Mouse (Mus musculus) C2C12 (cell line): ENCODE measurements around the gene 1700003E16Rik. TPM values are rescaled to one million over a fixed set of nuclear protein-coding genes. Genes with fewer than 3 reads are reported as not detected.

Experiments used
- H3K27me3 ChIP-seq: one replicate; pipeline ENCODE4 v1.6.1; 2011; ENCODE audit not compliant: control insufficient read depth, insufficient read depth, insufficient read length
- H3K36me3 ChIP-seq: one replicate; pipeline ENCODE4 v1.6.1; 2011; ENCODE audit not compliant: control insufficient read depth, insufficient read depth
- H3K4me3 ChIP-seq: one replicate; pipeline ENCODE4 v1.5.1; 2011; ENCODE audit warnings: mild to moderate bottlenecking, control low read depth; ENCODE audit not compliant: poor library complexity, insufficient read depth, severe bottlenecking
- H3K79me2 ChIP-seq: one replicate; pipeline ENCODE4 v1.6.1; 2011; ENCODE audit not compliant: control insufficient read depth, insufficient read depth
- H3K79me3 ChIP-seq: one replicate; pipeline ENCODE4 v1.6.1; 2011; ENCODE audit warnings: low read depth, control low read depth
- H3ac ChIP-seq: one replicate; pipeline ENCODE3; 2011; ENCODE audit warnings: low read depth; ENCODE audit not compliant: control insufficient read depth, insufficient read length
- CEBPB ChIP-seq: IDR thresholded peaks from one replicate; pipeline ENCODE4 v1.6.1; 2011; ENCODE audit warnings: low read depth, mild to moderate bottlenecking, control low read depth, moderate library complexity
- CTCF ChIP-seq: IDR thresholded peaks from one replicate; pipeline ENCODE4 v1.5.1; 2011; ENCODE audit not compliant: control insufficient read depth, insufficient read depth, insufficient read length
- FOSL1 ChIP-seq: IDR thresholded peaks from one replicate; pipeline ENCODE4 v1.8.0; 2011; ENCODE audit warnings: mild to moderate bottlenecking, low read length; ENCODE audit not compliant: poor library complexity, insufficient read depth, severe bottlenecking
- MAX ChIP-seq: IDR thresholded peaks from one replicate; pipeline ENCODE4 v1.6.1; 2011; ENCODE audit warnings: mild to moderate bottlenecking, control low read depth
- MYOD1 ChIP-seq: IDR thresholded peaks from one replicate; pipeline ENCODE4 v1.6.1; 2011; ENCODE audit warnings: low read depth; ENCODE audit not compliant: control insufficient read depth, insufficient read length
- MYOG ChIP-seq: IDR thresholded peaks from one replicate; pipeline ENCODE4 v1.6.1; 2011; ENCODE audit not compliant: control insufficient read depth, insufficient read length; ENCODE audit errors: extremely low read depth
- USF1 ChIP-seq: IDR thresholded peaks from one replicate; pipeline ENCODE4 v1.6.1; 2011; ENCODE audit warnings: low read depth, mild to moderate bottlenecking, control low read depth, moderate library complexity
- long read RNA-seq, 2 experiments: library from polyadenylated mRNA; unstranded; transcript quantifications; one replicate each; pipeline ENCODE4 v2.0.0; 2019 to 2020
- polyA plus RNA-seq: library from polyadenylated mRNA; unstranded; fragments of >200 nt; fragmentation: generic; extraction: Trizol; gene quantifications from one replicate; pipeline ENCODE4 v1.2.1, GENCODE M21; 2012; ENCODE audit warnings: missing spikeins

1700003E16Rik gene
- polyA plus RNA-seq, result 1.1 TPM
- long read RNA-seq, experiment 1, partial matches to known transcripts, result 1 of 4 reads
- long read RNA-seq, experiment 1, other reads (novel, unspliced or antisense), result 1 of 4 reads
- long read RNA-seq, experiment 2, result 0 reads

DNA sequence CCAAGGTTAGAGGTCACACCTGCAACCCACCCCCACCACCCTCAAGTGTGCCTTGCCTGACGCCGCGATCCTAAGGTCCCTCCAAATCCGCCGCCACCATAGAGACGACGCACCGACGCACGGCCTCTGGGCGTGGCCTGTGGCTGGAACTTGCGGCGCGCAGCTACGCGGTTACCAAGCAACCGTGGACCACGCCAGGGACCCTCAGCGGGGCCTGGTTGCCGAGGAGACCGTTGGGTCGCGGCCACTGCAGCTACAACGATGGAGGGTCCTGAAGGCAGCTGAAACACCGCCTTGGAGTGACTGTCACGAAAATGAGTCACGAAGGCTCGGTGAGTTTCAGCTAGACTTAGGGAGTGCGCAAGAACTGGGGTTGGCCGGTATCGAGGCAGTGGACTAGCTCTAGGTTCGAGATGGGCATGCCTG is at the start of gene 1700003E16Rik, which contains the start of gene Wdr54:
TSS of gene 1700003E16Rik (plus strand) at position 146 of the 426 bp plus-strand sequence.
TSS of gene Wdr54 (minus strand) at position 139 of the 426 bp plus-strand sequence.
- H3K79me2 ChIP-seq, result no peaks in the 10 kb centered on the region
- TF ChIP-seq MAX (peak; percentile 48), MYOD1 (no peak), MYOG (no peak), FOSL1 (no peak)

DNA sequence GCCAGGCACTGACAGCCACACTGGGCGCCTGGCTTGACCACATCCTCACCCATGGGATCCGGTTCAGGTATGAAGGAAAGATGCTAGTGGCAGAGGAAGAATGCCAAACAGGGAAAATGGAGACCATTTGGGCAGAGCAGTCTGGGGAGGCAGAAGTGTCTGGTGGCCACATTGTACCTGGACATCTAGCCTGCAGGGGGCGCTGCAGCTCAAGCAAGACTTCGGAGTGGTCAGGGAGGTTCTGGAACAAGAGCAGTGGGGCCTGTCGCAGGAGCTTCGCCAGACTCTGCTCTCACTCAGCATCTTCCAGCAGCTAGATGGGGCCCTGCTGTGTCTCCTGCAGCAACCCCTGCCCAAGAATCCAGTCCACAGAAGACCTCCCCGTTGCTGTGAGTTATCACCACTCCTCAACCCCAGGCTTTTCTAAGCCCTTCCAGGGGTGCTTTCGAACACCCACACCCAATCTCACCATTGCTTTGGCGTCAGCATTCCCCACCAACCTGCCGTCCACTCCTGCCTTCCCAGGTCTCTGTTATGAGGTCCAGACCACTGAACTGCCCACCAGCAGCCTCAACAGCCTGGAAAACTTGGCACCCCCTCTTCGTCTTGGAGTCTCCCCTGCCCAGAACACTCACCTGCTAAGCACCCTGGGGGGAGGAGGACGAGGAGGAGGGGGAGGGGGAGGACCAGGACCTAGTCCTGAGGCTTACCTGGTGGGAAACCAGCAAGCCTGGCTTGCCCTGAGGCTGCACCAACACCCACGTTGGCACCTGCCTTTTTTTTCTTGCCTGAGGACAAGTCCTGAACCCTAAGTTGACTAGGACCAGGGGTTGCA is 48.4 kb upstream of the 1700003E16Rik start:
- no peaks in the 10 kb centered on the region for H3K27me3 ChIP-seq
- peaks cover 34% of the 10 kb centered on the region for H3K79me2 ChIP-seq
- H3K79me3 ChIP-seq, result peaks cover 13% of the 10 kb centered on the region
- H3K36me3 ChIP-seq, result peaks cover 20% of the 10 kb centered on the region
- H3K4me3 ChIP-seq, result peak overlapping the region; percentile 92
- TF ChIP-seq CEBPB, result no peak
- no peak for TF ChIP-seq USF1
- TF ChIP-seq MYOD1, result no peak
- TF ChIP-seq MYOG, result no peak
- peak; percentile 83 for TF ChIP-seq CTCF
- peak overlapping the region; percentile 24 for H3ac ChIP-seq

More for the DNA sequence above, at the start of gene 1700003E16Rik, which contains the start of gene Wdr54:
- H3K4me3 ChIP-seq, result peak within 1 kb of the TSS; percentile 47
- H3K36me3 ChIP-seq, result peaks cover 18% of the 10 kb centered on the region
- peak within 1 kb of the TSS; percentile 65 for H3ac ChIP-seq
- H3K79me3 ChIP-seq, result peaks cover 2% of the 10 kb centered on the region
- H3K27me3 ChIP-seq, result peaks cover 6% of the 10 kb centered on the region

DNA sequence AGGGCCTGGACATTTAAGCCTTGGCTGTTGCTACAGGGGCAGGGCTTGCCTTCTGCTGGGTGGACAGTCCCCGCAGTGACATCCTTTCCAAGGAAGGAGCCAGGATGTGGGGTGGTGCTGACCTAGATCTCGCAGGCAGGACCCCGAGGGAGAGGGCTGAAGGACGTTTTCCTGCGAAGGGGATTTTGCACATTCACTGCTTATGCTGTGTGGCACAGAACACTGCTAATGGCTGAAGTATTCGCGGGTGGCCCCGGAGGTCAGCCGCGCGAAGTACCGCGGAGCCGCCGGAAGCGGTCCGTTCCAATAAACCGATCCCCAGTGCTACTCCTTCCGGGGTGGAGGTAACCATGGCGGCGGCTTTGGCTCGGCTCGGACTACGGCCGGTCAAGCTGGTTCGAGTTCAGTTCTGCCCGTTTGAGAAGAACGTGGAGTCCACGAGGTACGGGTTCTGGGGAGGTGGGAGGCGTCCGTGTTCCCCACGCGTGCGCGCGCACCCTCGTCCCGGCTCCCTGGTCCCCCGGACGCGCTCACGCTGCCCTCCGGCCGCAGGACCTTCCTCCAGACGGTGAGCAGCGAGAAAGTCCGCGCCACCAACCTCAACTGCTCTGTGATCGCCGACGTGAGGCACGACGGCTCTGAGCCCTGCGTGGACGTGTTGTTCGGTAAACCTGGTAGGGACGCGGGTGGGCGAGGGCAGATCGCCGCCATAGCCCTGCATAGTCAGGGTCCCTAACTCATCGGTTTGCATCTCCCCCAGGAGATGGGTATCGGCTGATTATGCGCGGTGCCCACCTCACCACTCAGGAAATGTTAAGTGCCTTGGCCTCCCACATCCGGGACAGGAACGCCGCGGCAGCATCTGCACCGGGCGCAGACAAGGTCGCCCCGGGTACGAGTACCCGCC is 47.2 kb upstream of the 1700003E16Rik start, which contains the start of gene Mrpl53:
TSS of gene Mrpl53 (plus strand) at position 279 of the 907 bp plus-strand sequence.
- H3K79me2 ChIP-seq, result peaks cover 35% of the 10 kb centered on the region
- peak within 1 kb of the TSS; percentile 92 for H3K4me3 ChIP-seq
- peaks cover 20% of the 10 kb centered on the region for H3K36me3 ChIP-seq
- H3ac ChIP-seq, result peak within 1 kb of the TSS; percentile 88
- no peaks in the 10 kb centered on the region for H3K27me3 ChIP-seq
- TF ChIP-seq FOSL1, result no peak
- no peak for TF ChIP-seq CTCF
- no peak for TF ChIP-seq USF1
- TF ChIP-seq MAX, result peak; percentile 50
- TF ChIP-seq CEBPB, result no peak
- H3K79me3 ChIP-seq, result peaks cover 13% of the 10 kb centered on the region

DNA sequence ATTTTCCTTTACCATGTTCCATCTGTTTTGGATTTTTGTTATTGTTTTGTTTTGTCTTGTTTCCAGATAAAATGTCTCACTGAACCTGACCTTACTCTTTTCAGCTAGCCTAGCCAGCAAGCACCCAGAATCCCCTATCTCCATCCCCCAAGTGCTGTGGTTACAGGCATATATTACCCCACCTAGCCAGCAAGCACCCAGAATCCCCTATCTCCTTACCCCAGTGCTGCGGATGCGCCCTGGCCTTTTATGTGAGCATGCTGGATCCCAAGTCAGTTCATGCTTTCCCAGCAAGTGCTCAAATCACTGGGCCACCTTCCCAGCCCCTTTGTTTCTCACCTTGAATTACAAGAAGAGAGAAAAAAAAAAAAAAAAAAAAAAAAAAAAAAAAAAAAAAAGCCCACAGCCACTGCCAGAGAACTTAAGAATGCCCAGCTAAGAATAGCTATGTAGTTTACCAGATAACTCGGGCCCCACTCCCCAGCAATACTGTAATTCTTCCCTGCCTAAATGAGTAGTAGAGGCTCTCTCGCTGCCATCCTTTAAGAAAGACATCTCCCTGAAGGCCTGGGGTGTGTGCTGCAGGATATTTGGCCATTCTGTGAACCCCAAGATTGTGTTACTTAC is 44.6 kb upstream of the 1700003E16Rik start:
- H3K36me3 ChIP-seq, result peaks cover 21% of the 10 kb centered on the region
- no peaks in the 10 kb centered on the region for H3K27me3 ChIP-seq
- H3K4me3 ChIP-seq, result no peak overlapping the region
- peaks cover 25% of the 10 kb centered on the region for H3K79me3 ChIP-seq
- H3ac ChIP-seq, result no peak overlapping the region
- peaks cover 58% of the 10 kb centered on the region for H3K79me2 ChIP-seq
- TF ChIP-seq MYOG, result no peak
- no peak for TF ChIP-seq CEBPB
- TF ChIP-seq MYOD1, result no peak
- no peak for TF ChIP-seq FOSL1

DNA sequence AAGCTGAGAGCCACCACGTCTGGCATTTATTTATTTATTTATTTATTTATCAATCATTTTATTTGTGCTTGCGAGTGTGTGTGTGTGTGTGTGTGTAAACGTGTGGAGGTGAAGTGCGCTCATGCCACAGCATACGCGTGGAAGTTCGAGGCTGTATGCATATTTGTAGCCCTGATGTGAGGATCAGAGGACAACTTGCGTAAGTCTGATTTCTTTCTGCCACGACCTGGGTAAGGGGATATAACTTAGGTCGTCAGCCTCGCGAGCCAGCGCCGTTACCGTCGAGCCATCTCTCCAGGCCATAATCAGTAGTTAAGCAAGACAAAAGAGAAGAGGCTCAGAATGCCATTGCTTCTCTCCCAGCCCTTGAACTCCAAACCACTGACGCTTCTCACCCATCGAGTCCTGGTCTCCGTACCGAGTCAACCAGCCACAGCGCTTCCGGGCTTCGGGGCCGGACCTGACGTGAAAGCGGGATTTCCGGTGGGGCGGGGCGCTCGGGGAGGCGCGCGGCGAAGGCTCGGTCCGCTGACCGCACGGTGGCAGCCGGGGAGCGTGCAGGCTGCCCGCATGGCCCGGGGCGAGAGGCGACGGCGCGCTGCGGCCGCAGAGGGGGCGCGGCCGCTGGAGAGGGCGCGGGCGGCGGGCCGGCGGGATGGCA is 41.1 kb upstream of the 1700003E16Rik start, which contains the start of gene Mogs:
TSS of gene Mogs (plus strand) at position 486 of the 661 bp plus-strand sequence.
- TF ChIP-seq CEBPB, result peak; percentile 12
- peak; percentile 91 for TF ChIP-seq CTCF
- no peak for TF ChIP-seq MYOG
- TF ChIP-seq MAX, result peak; percentile 74
- peak within 1 kb of the TSS; percentile 86 for H3K4me3 ChIP-seq
- peaks cover 43% of the 10 kb centered on the region for H3K36me3 ChIP-seq
- H3K27me3 ChIP-seq, result no peaks in the 10 kb centered on the region
- H3K79me2 ChIP-seq, result peaks cover 63% of the 10 kb centered on the region
- peak within 1 kb of the TSS; percentile 92 for H3ac ChIP-seq
- H3K79me3 ChIP-seq, result peaks cover 22% of the 10 kb centered on the region
